In genomic region chr16:97534876-97535461, GRCm38 (mm10) we compare ENCODE assay signal across 8 mouse cellular contexts. TPM values are rescaled to one million over a fixed set of nuclear protein-coding genes. Genes with fewer than 3 reads are reported as not detected.
DNase-seq lines count a peak whose midpoint lies in the region; ATAC-seq and TF ChIP-seq lines count a peak whose summit lies in the region.

No protein-coding gene starts in this region.

- peak overlapping the region; percentile 21 for H3K4me3 ChIP-seq in C2C12 (ENCODE audit: insufficient read depth, poor library complexity, severe bottlenecking)
- H3K4me3 ChIP-seq in forebrain, embryonic 11.5 days (ENCODE audit: low read depth, low read length): no peak overlapping the region
- H3K4me3 ChIP-seq in heart, embryonic 16.5 days (ENCODE audit: low read length): peak overlapping the region; percentile 40
- H3K4me3 ChIP-seq in limb, embryonic 15.5 days: peak overlapping the region; percentile 11; the same call in 1 of the 2 replicates
- no peak overlapping the region for H3K4me3 ChIP-seq in midbrain, embryonic 14.5 days (replicated peaks; ENCODE audit: low read depth, low read length)
- H3K4me3 ChIP-seq in testis, adult 2 months (ENCODE audit: control insufficient read depth, low read depth, low read length): peak overlapping the region; percentile 36

- no peaks in the 10 kb centered on the region for H3K9me3 ChIP-seq in forebrain, embryonic 11.5 days (ENCODE audit: control insufficient read depth, low read length)
- H3K9me3 ChIP-seq in heart, embryonic 16.5 days (replicated peaks; ENCODE audit: control insufficient read depth, low read length): no peaks in the 10 kb centered on the region
- H3K9me3 ChIP-seq in limb, embryonic 15.5 days: no peaks in the 10 kb centered on the region
- no peaks in the 10 kb centered on the region for H3K9me3 ChIP-seq in midbrain, embryonic 14.5 days (ENCODE audit: control insufficient read depth, low read length)

- H3K4me1 ChIP-seq in forebrain, embryonic 11.5 days (replicated peaks; ENCODE audit: control insufficient read depth, insufficient read depth, low read length): peaks cover 13% of the 10 kb centered on the region; the same call in 1 of the 2 replicates
- H3K4me1 ChIP-seq in heart, embryonic 16.5 days (ENCODE audit: control insufficient read depth, insufficient read depth, low read length): peaks cover 21% of the 10 kb centered on the region
- peaks cover 28% of the 10 kb centered on the region for H3K4me1 ChIP-seq in limb, embryonic 15.5 days
- peaks cover 4% of the 10 kb centered on the region; the same call in 1 of the 2 replicates for H3K4me1 ChIP-seq in midbrain, embryonic 14.5 days (ENCODE audit: control insufficient read depth, insufficient read depth, low read length)
- peaks cover 5% of the 10 kb centered on the region; the same call in 1 of the 2 replicates for H3K4me1 ChIP-seq in testis, adult 2 months (ENCODE audit: control insufficient read depth, insufficient read depth, low read length)

- no peak for TF ChIP-seq CTCF in C2C12 (IDR thresholded peaks at IDR 0.05; ENCODE audit: control insufficient read depth, insufficient read depth, insufficient read length)
- TF ChIP-seq CTCF in testis, adult 2 months (IDR thresholded peaks at IDR 0.05; ENCODE audit: control insufficient read depth, insufficient read depth, insufficient replicate concordance, low read depth, low read length): no peak

- DNase-seq in adrenal gland, postnatal 14 days: peak; percentile 69
- no peak for DNase-seq in forebrain, embryonic 11.5 days (ENCODE audit: low spot score)
- peak; percentile 65 for DNase-seq in kidney, postnatal 10 days
- DNase-seq in midbrain, embryonic 14.5 days: peak; percentile 27

- no peaks in the 10 kb centered on the region for H3K79me3 ChIP-seq in C2C12 (ENCODE audit: low read depth)

- no peak overlapping the region; the same call in 1 of the 2 replicates for H3K9ac ChIP-seq in forebrain, embryonic 11.5 days (ENCODE audit: low read length)
- peak overlapping the region; percentile 56 for H3K9ac ChIP-seq in heart, embryonic 16.5 days (ENCODE audit: low read length)
- no peak overlapping the region for H3K9ac ChIP-seq in limb, embryonic 15.5 days
- H3K9ac ChIP-seq in midbrain, embryonic 14.5 days (replicated peaks; ENCODE audit: low read length): no peak overlapping the region

- no peaks in the 10 kb centered on the region for H3K27me3 ChIP-seq in C2C12 (ENCODE audit: control insufficient read depth, insufficient read depth, insufficient read length)
- no peaks in the 10 kb centered on the region for H3K27me3 ChIP-seq in forebrain, embryonic 11.5 days (ENCODE audit: control insufficient read depth, insufficient read depth, low read length)
- H3K27me3 ChIP-seq in heart, embryonic 16.5 days (ENCODE audit: control insufficient read depth, insufficient read depth, low read length): no peaks in the 10 kb centered on the region
- no peaks in the 10 kb centered on the region for H3K27me3 ChIP-seq in limb, embryonic 15.5 days
- no peaks in the 10 kb centered on the region for H3K27me3 ChIP-seq in midbrain, embryonic 14.5 days (ENCODE audit: control insufficient read depth, insufficient read depth, low read length)
- H3K27me3 ChIP-seq in testis, adult 2 months (ENCODE audit: control insufficient read depth, insufficient read depth, low read length): no peaks in the 10 kb centered on the region

- H3K4me2 ChIP-seq in forebrain, embryonic 11.5 days (ENCODE audit: low read depth, low read length, severe bottlenecking): no peak overlapping the region
- peak overlapping the region; percentile 65 for H3K4me2 ChIP-seq in heart, embryonic 16.5 days (ENCODE audit: low read depth, low read length)
- H3K4me2 ChIP-seq in limb, embryonic 15.5 days: peak overlapping the region; percentile 38
- H3K4me2 ChIP-seq in midbrain, embryonic 14.5 days (ENCODE audit: low read length): no peak overlapping the region

- peak overlapping the region; percentile 41; the same call in 1 of the 2 replicates for H3K27ac ChIP-seq in forebrain, embryonic 11.5 days (ENCODE audit: low read depth, low read length)
- peak overlapping the region; percentile 89 for H3K27ac ChIP-seq in heart, embryonic 16.5 days (ENCODE audit: low read length)
- peak overlapping the region; percentile 82 for H3K27ac ChIP-seq in limb, embryonic 15.5 days
- H3K27ac ChIP-seq in midbrain, embryonic 14.5 days (replicated peaks; ENCODE audit: low read depth, low read length): no peak overlapping the region
- H3K27ac ChIP-seq in testis, adult 2 months (ENCODE audit: control insufficient read depth, insufficient read depth, low read depth, low read length): peak overlapping the region; percentile 81

- H3K36me3 ChIP-seq in C2C12 (ENCODE audit: control insufficient read depth, insufficient read depth): no peaks in the 10 kb centered on the region
- no peaks in the 10 kb centered on the region for H3K36me3 ChIP-seq in forebrain, embryonic 11.5 days (ENCODE audit: control insufficient read depth, insufficient read depth, low read length)
- no peaks in the 10 kb centered on the region for H3K36me3 ChIP-seq in heart, embryonic 16.5 days (ENCODE audit: control insufficient read depth, insufficient read depth)
- H3K36me3 ChIP-seq in limb, embryonic 15.5 days: no peaks in the 10 kb centered on the region
- H3K36me3 ChIP-seq in midbrain, embryonic 14.5 days (ENCODE audit: control insufficient read depth, insufficient read depth, low read length): no peaks in the 10 kb centered on the region
- H3K36me3 ChIP-seq in testis, adult 2 months (ENCODE audit: control insufficient read depth, insufficient read depth, low read length): no peaks in the 10 kb centered on the region

- no peak for TF ChIP-seq POLR2A in testis, adult 2 months (IDR thresholded peaks at IDR 0.05; ENCODE audit: control insufficient read depth, low read depth, low read length)

- WGBS in forebrain, embryonic 11.5 days: 42% methylated on average over 5 of the region's 5 CpGs
- 16% methylated on average over 5 of the region's 5 CpGs for WGBS in heart, embryonic 16.5 days
- 34% methylated on average over 5 of the region's 5 CpGs for WGBS in limb, embryonic 15.5 days
- 47% methylated on average over 5 of the region's 5 CpGs for WGBS in midbrain, embryonic 14.5 days

- H3ac ChIP-seq in C2C12 (ENCODE audit: control insufficient read depth, insufficient read length, low read depth): peak overlapping the region; percentile 19

- no peaks in the 10 kb centered on the region for H3K79me2 ChIP-seq in C2C12 (ENCODE audit: control insufficient read depth, insufficient read depth)

- no peak for ATAC-seq in forebrain, embryonic 11.5 days (replicated peaks; ENCODE audit: low FRiP score)
- ATAC-seq in heart, embryonic 16.5 days (replicated peaks; ENCODE audit: extremely low read depth, insufficient read depth, low FRiP score): peak; percentile 65
- no peak; the same call in 1 of the 2 replicates for ATAC-seq in limb, embryonic 15.5 days (ENCODE audit: insufficient number of reproducible peaks, low FRiP score, low TSS enrichment, low read depth)
- no peak for ATAC-seq in midbrain, embryonic 14.5 days (ENCODE audit: low FRiP score, low TSS enrichment)

TF ChIP-seq in C2C12, 6 proteins besides CTCF, POLR2A, EP300 and RAD21:
- no peak for TF ChIP-seq USF1 (IDR thresholded peaks at IDR 0.05; ENCODE audit: low read depth)
- no peak for TF ChIP-seq MYOD1 (IDR thresholded peaks at IDR 0.05; ENCODE audit: control insufficient read depth, insufficient read length, low read depth)
- no peak for TF ChIP-seq CEBPB (IDR thresholded peaks at IDR 0.05; ENCODE audit: low read depth)
- TF ChIP-seq FOSL1 (IDR thresholded peaks at IDR 0.05; ENCODE audit: insufficient read depth, low read length, poor library complexity, severe bottlenecking): no peak
- no peak for TF ChIP-seq MYOG (IDR thresholded peaks at IDR 0.05; ENCODE audit: control insufficient read depth, extremely low read depth, insufficient read length)
- no peak for TF ChIP-seq MAX (IDR thresholded peaks at IDR 0.05)

RNA-seq across cellular contexts. Expression of gene Fam3b, which starts 20.4 kb away (rescaled TPM):
- not detected for polyA plus RNA-seq in C2C12 (2012; fragmentation: generic; extraction: Trizol)
- total RNA-seq in adrenal gland, postnatal 14 days (2021): not detected in 2 replicates
- not detected in 2 replicates for polyA plus RNA-seq in forebrain, embryonic 11.5 days (2014; fragmentation: Nextera tagmentation; extraction: Ambion mirVana)
- polyA plus RNA-seq in heart, embryonic 16.5 days (2015; fragmentation: Nextera tagmentation; extraction: Ambion mirVana): 0.14 TPM in 1 of 2 replicates, not detected in the other
- polyA plus RNA-seq in limb, embryonic 15.5 days (2015; fragmentation: Nextera tagmentation; extraction: Ambion mirVana): 2.2 and 3.1 TPM in 2 replicates
- not detected in 2 replicates for polyA plus RNA-seq in midbrain, embryonic 14.5 days (2014; fragmentation: Nextera tagmentation; extraction: Ambion mirVana)
- 43.5 and 47.0 TPM in 2 replicates for polyA plus RNA-seq in testis, adult 2 months (2012; rRNA removed)

Comparison
In these comparisons a context has a peak if more than half of its experiments do, and no peak if none do; other contexts are left out.
1. H3K4me3 ChIP-seq: peak in C2C12 (single experiment), heart, embryonic 16.5 days (single experiment), limb, embryonic 15.5 days (single experiment) and testis, adult 2 months (single experiment); none in forebrain, embryonic 11.5 days (single experiment) and midbrain, embryonic 14.5 days (single experiment).
2. H3K4me2 ChIP-seq: peak in heart, embryonic 16.5 days (single experiment) and limb, embryonic 15.5 days (single experiment); none in forebrain, embryonic 11.5 days (single experiment) and midbrain, embryonic 14.5 days (single experiment).
3. RNA of gene Fam3b, which starts 20.4 kb away (polyA plus RNA-seq): 43.5 to 47.0 TPM in testis, adult 2 months; 2.2 to 3.1 TPM in limb, embryonic 15.5 days, 0.14 TPM in heart, embryonic 16.5 days, not detected in C2C12 (single experiment), not detected in forebrain, embryonic 11.5 days and not detected in midbrain, embryonic 14.5 days; every median in the first group is over 10 times any median in the second.